Mouse (Mus musculus): Measurements from ENCODE around the gene Chil3. TPM values are rescaled to one million over a fixed set of nuclear protein-coding genes. Genes with fewer than 3 reads are reported as not detected.

Gene Chil3
- polyA plus RNA-seq, 1 experiment, result 8.9 TPM

DNA sequence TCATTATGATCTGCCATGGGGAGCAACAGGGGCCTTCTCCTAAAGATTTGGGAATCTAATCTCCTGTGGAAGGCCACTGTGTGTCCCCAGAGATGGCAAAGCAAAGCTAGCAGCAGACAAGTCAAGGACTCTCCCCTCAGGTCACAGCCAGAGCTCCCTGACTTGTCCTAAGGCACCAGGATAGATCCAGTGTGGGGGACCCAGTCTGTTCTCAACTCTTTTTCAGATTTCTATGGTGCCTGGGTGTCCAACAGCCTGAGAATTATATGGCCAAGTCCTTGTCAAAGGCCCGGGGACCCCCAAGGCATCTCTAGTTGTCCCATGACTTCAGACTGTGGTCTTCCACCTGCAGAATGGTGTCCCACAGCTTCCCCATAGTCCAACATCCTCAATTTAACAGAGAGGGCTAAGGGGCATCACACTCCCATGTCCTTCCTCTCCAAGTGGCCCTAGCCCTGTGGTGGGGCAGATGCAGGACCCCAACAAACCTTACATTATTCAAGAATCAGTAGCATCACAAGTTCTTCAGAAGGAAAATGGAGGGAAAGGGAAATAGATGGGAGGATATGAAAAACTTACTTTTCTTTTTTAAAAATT is 3.9 kb upstream of the Chil3 start:
- 75% methylated on average over 1 of the region's 1 CpGs for WGBS
- Histone ChIP-seq H3K27me3 (ENCODE audit: control insufficient read depth, insufficient read depth, low read length) (no peaks in the 10 kb centered on the region), H3K4me1 (ENCODE audit: control insufficient read depth, insufficient read depth, insufficient read length) (no peaks in the 10 kb centered on the region), H3K4me3 (ENCODE audit: extremely low read depth, insufficient read depth, insufficient read length) (no peak overlapping the region), H3K36me3 (ENCODE audit: control insufficient read depth, insufficient read depth, low read length) (no peaks in the 10 kb centered on the region), H3K27ac (ENCODE audit: insufficient read depth, low read length) (no peak overlapping the region)
- TF ChIP-seq CTCF (IDR thresholded peaks at IDR 0.05; ENCODE audit: extremely low read depth, insufficient read depth, insufficient read length, insufficient replicate concordance) (no peak), POLR2A (IDR thresholded peaks at IDR 0.05; ENCODE audit: low read depth, low read length) (no peak)
- DNase-seq (ENCODE audit: low read depth in 1 of 2, low spot score in 2 of 2), result no peak

DNA sequence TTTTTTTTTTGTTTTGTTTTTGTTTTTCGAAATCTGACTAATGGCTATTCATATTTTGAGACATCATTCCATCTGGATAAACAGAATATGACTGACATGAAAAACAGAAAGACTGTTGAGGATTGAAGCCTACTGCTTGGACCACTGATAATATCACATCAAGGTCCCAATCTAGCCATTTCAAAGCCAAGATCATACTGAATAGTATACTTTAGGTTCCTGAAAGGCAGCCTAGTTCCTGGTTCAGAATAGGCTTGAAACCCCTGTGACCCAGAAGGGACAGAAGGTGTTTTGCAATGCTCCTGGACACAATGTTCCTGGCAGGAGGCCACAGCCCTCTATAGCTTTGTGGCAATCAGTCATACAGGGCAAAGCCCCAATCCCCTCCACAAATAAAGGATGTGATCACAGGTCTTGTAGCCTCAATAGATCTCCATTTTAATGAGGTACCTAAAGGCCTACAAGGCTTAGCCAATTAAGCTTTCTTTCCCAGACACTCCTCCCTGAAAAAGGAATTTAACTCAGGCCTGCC is 3.2 kb upstream of the Chil3 start:
- 47% methylated on average over 1 of the region's 1 CpGs for WGBS
- Histone ChIP-seq H3K27ac (ENCODE audit: insufficient read depth, low read length) (no peak overlapping the region), H3K4me1 (ENCODE audit: control insufficient read depth, insufficient read depth, insufficient read length) (no peaks in the 10 kb centered on the region), H3K4me3 (ENCODE audit: extremely low read depth, insufficient read depth, insufficient read length) (no peak overlapping the region), H3K27me3 (ENCODE audit: control insufficient read depth, insufficient read depth, low read length) (no peaks in the 10 kb centered on the region), H3K36me3 (ENCODE audit: control insufficient read depth, insufficient read depth, low read length) (no peaks in the 10 kb centered on the region)
- DNase-seq (ENCODE audit: low read depth in 1 of 2, low spot score in 2 of 2), result no peak
- TF ChIP-seq POLR2A (IDR thresholded peaks at IDR 0.05; ENCODE audit: low read depth, low read length), result no peak
- no peak for TF ChIP-seq CTCF (IDR thresholded peaks at IDR 0.05; ENCODE audit: extremely low read depth, insufficient read depth, insufficient read length, insufficient replicate concordance)

DNA sequence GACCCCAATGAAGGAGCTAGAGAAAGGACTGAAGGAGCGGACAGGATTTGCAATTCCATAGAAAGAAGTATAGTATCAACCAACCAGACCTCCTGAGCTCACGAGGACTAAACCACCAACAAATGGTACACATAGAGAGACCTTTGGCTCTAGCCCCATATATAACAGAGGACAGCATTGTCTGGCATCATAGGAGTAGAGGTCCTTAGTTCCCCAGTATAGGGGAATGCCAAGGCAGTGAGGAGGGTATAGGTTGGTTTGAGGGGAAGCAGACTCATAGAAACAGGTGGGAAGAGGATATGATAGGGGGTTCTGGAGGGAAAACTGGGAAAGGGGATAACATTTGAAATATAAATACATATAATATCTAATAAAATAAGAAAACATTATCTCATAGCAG is 13.0 kb downstream of the Chil3 start:
- Histone ChIP-seq H3K4me1 (ENCODE audit: control insufficient read depth, insufficient read depth, insufficient read length) (no peaks in the 10 kb centered on the region), H3K27me3 (ENCODE audit: control insufficient read depth, insufficient read depth, low read length) (no peaks in the 10 kb centered on the region), H3K4me3 (ENCODE audit: extremely low read depth, insufficient read depth, insufficient read length) (no peak overlapping the region), H3K36me3 (ENCODE audit: control insufficient read depth, insufficient read depth, low read length) (no peaks in the 10 kb centered on the region), H3K27ac (ENCODE audit: insufficient read depth, low read length) (no peak overlapping the region)
- no peak for DNase-seq (ENCODE audit: low read depth in 1 of 2, low spot score in 2 of 2)
- WGBS, result 81% methylated on average over 2 of the region's 2 CpGs
- TF ChIP-seq CTCF (IDR thresholded peaks at IDR 0.05; ENCODE audit: extremely low read depth, insufficient read depth, insufficient read length, insufficient replicate concordance) (no peak), POLR2A (IDR thresholded peaks at IDR 0.05; ENCODE audit: low read depth, low read length) (no peak)

DNA sequence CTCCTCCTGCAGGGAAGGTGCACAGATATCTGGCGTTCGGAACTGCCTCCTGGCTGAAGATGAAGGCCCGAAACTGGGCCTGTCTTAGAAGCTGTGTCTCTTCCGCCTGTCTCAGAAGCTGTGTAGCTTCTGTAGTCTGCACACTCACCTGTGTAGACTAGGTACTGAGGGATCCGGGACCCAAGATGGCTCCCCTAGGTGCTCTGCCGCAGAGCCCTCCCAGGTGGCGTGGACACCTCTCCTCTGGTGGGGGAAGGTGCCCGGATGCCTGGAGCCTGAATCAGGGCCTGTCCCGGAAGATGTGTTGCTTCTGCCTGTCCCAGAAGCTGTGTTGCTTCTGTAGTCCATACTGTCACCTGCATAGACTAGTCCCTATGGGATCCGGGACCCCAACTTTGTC is 23.3 kb downstream of the Chil3 start:
- Histone ChIP-seq H3K27ac (ENCODE audit: insufficient read depth, low read length) (no peak overlapping the region), H3K27me3 (ENCODE audit: control insufficient read depth, insufficient read depth, low read length) (no peaks in the 10 kb centered on the region), H3K4me3 (ENCODE audit: extremely low read depth, insufficient read depth, insufficient read length) (no peak overlapping the region), H3K4me1 (ENCODE audit: control insufficient read depth, insufficient read depth, insufficient read length) (no peaks in the 10 kb centered on the region), H3K36me3 (ENCODE audit: control insufficient read depth, insufficient read depth, low read length) (no peaks in the 10 kb centered on the region)
- no peak for DNase-seq (ENCODE audit: low read depth in 1 of 2, low spot score in 2 of 2)
- 89% methylated on average over 10 of the region's 10 CpGs for WGBS
- TF ChIP-seq CTCF (IDR thresholded peaks at IDR 0.05; ENCODE audit: extremely low read depth, insufficient read depth, insufficient read length, insufficient replicate concordance), result no peak
- no peak for TF ChIP-seq POLR2A (IDR thresholded peaks at IDR 0.05; ENCODE audit: low read depth, low read length)

DNA sequence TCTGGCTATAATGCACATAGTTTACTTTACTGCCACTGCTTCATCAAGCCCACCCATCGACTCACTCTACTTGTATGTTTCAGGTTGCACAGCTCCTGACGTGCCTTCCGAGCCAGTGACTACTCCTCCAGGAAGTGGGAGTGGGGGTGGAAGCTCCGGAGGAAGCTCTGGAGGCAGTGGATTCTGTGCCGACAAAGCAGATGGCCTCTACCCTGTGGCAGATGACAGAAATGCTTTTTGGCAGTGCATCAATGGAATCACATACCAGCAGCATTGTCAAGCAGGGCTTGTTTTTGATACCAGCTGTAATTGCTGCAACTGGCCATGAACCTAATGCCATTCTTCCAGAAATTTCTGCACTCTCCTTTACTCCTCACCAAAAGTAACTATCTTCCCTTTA is 35.7 kb downstream of the Chil3 start:
- Histone ChIP-seq H3K27ac (ENCODE audit: insufficient read depth, low read length) (no peak overlapping the region), H3K4me3 (ENCODE audit: extremely low read depth, insufficient read depth, insufficient read length) (no peak overlapping the region), H3K4me1 (ENCODE audit: control insufficient read depth, insufficient read depth, insufficient read length) (no peaks in the 10 kb centered on the region), H3K36me3 (ENCODE audit: control insufficient read depth, insufficient read depth, low read length) (no peaks in the 10 kb centered on the region), H3K27me3 (ENCODE audit: control insufficient read depth, insufficient read depth, low read length) (no peaks in the 10 kb centered on the region; the same call in 1 of the 2 replicates)
- WGBS, result 75% methylated on average over 5 of the region's 5 CpGs
- DNase-seq (ENCODE audit: low read depth in 1 of 2, low spot score in 2 of 2), result no peak
- TF ChIP-seq POLR2A (IDR thresholded peaks at IDR 0.05; ENCODE audit: low read depth, low read length) (no peak), CTCF (IDR thresholded peaks at IDR 0.05; ENCODE audit: extremely low read depth, insufficient read depth, insufficient read length, insufficient replicate concordance) (no peak)

DNA sequence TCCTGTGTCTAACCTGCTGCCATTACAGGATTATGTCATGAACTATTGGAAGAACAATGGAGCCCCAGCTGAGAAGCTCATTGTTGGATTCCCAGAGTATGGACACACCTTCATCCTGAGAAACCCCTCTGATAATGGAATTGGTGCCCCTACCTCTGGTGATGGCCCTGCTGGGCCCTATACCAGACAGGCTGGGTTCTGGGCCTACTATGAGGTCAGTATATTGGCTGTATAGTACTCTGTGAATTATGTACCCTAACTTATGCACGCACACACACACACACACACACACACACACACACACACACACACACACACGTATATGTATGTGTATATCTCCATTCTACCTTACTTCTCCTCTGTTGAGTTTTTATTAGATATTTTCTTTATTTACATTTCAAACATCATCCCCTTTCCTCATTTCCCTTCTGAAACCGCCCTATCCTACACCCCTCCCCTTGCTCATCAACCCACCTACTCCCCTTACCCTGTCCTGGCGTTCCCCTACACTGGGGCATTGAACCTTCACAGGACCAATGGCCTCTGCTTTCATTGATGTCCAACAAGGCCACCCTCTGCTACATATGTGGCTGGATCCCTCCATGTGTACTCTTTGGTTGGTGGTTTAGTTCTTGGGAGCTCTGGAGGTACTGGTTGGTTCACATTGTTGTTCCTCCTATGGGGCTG is 38.4 kb downstream of the Chil3 start:
- Histone ChIP-seq H3K27ac (ENCODE audit: insufficient read depth, low read length) (no peak overlapping the region), H3K27me3 (ENCODE audit: control insufficient read depth, insufficient read depth, low read length) (no peaks in the 10 kb centered on the region; the same call in 1 of the 2 replicates), H3K4me1 (ENCODE audit: control insufficient read depth, insufficient read depth, insufficient read length) (no peaks in the 10 kb centered on the region), H3K4me3 (ENCODE audit: extremely low read depth, insufficient read depth, insufficient read length) (no peak overlapping the region), H3K36me3 (ENCODE audit: control insufficient read depth, insufficient read depth, low read length) (no peaks in the 10 kb centered on the region)
- DNase-seq (ENCODE audit: low read depth in 1 of 2, low spot score in 2 of 2), result no peak
- 74% methylated on average over 4 of the region's 4 CpGs for WGBS
- TF ChIP-seq CTCF (IDR thresholded peaks at IDR 0.05; ENCODE audit: extremely low read depth, insufficient read depth, insufficient read length, insufficient replicate concordance), result no peak
- TF ChIP-seq POLR2A (IDR thresholded peaks at IDR 0.05; ENCODE audit: low read depth, low read length), result no peak

DNA sequence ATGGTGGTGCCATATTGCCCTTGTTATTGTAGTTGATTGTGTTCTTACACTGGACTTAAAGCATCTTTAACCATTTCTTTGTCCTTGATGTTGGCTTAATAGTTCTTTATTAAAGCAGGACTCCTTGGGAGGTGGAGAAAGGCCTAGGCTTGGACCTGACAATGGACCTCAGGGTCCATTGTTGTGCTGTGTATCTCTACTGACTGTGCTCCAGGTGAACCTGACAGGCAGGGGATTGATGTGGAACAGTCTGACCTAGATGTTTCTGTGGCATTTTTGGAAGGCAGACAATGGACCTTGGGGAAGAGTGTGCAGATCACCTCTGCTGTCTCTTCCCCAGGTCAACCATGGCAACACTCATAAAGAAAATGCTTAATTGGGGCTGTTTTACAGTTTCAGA is 40.4 kb downstream of the Chil3 start:
- no peak overlapping the region for H3K27ac ChIP-seq (ENCODE audit: insufficient read depth, low read length)
- H3K36me3 ChIP-seq (ENCODE audit: control insufficient read depth, insufficient read depth, low read length), result no peaks in the 10 kb centered on the region
- H3K4me1 ChIP-seq (ENCODE audit: control insufficient read depth, insufficient read depth, insufficient read length), result no peaks in the 10 kb centered on the region
- no peak for TF ChIP-seq CTCF (IDR thresholded peaks at IDR 0.05; ENCODE audit: extremely low read depth, insufficient read depth, insufficient read length, insufficient replicate concordance)
- no peak for TF ChIP-seq POLR2A (IDR thresholded peaks at IDR 0.05; ENCODE audit: low read depth, low read length)
- H3K4me3 ChIP-seq (ENCODE audit: extremely low read depth, insufficient read depth, insufficient read length), result no peak overlapping the region
- H3K27me3 ChIP-seq (ENCODE audit: control insufficient read depth, insufficient read depth, low read length), result no peaks in the 10 kb centered on the region
- DNase-seq (ENCODE audit: low read depth in 1 of 2, low spot score in 2 of 2), result no peak
